In genomic region chr10:68976443-68977025, GRCm38 (mm10) we compare ENCODE assay signal across 11 mouse cellular contexts.
DNase-seq lines count a peak whose midpoint lies in the region; ATAC-seq and TF ChIP-seq lines count a peak whose summit lies in the region.
"Had no signal": no experiment of that assay in that cellular context is flagged by ENCODE, and none has a peak within 500 bp of the region (broad histone marks: within the 10 kb centered on the region; RNA-seq: fewer than 3 reads in every experiment).

No protein-coding gene starts in this region.

- H3K4me3 ChIP-seq in kidney, embryonic 14.5 days (ENCODE audit: low read length), result no peak overlapping the region
- H3K4me3 ChIP-seq: hindbrain, embryonic 10.5 days; liver, embryonic 13.5 days had no signal

- no peak overlapping the region for H3K9ac ChIP-seq in kidney, embryonic 14.5 days (ENCODE audit: low read depth, low read length)
- H3K9ac ChIP-seq: liver, embryonic 13.5 days had no signal

- no peaks in the 10 kb centered on the region for H3K36me3 ChIP-seq in kidney, embryonic 14.5 days (ENCODE audit: control insufficient read depth, insufficient read depth, low read length)
- H3K36me3 ChIP-seq: hindbrain, embryonic 10.5 days; liver, embryonic 13.5 days had no signal

- peak; percentile 91 for ATAC-seq in Patski
- ATAC-seq in kidney, embryonic 14.5 days (ENCODE audit: low FRiP score, low TSS enrichment), result peak; percentile 69; the same call in 1 of the 2 replicates

- H3K27ac ChIP-seq in kidney, embryonic 14.5 days (ENCODE audit: low read depth, low read length), result no peak overlapping the region
- H3K27ac ChIP-seq: hindbrain, embryonic 10.5 days; liver, embryonic 13.5 days had no signal

- POLR2A ChIA-PET in Patski (lab: Charles Lee), result no interaction called here

- H3K27me3 ChIP-seq in Patski, result no peaks in the 10 kb centered on the region
- no peaks in the 10 kb centered on the region for H3K27me3 ChIP-seq in kidney, embryonic 14.5 days (ENCODE audit: control insufficient read depth, insufficient read depth, low read length)
- H3K27me3 ChIP-seq: liver, embryonic 13.5 days had no signal

- H3K4me2 ChIP-seq in kidney, embryonic 14.5 days (replicated peaks; ENCODE audit: low read depth, low read length), result no peak overlapping the region
- H3K4me2 ChIP-seq: liver, embryonic 13.5 days had no signal

- CTCF ChIA-PET in Patski (lab: Charles Lee), result interaction anchor here (0.7 to 3.1 kb wide), 6 partner anchors 8 to 511 kb away, joined by 3 to 15 read pairs (median 4); no protein-coding TSS in a partner anchor

- no peaks in the 10 kb centered on the region for H3K9me3 ChIP-seq in kidney, embryonic 14.5 days (ENCODE audit: control insufficient read depth, low read length)
- H3K9me3 ChIP-seq: hindbrain, embryonic 10.5 days; liver, embryonic 13.5 days had no signal

- 27% methylated on average over 10 of the region's 10 CpGs for WGBS in kidney, embryonic 14.5 days

- in situ Hi-C loops in Patski (cut with MboI; ENCODE audit: low pct_unique_long_range_greater_than_20kb), result no loop called here

- peak; percentile 62 for DNase-seq in heart, adult 11 months
- DNase-seq in heart, postnatal 36 days, result no peak
- DNase-seq in Patski (ENCODE audit: low read depth, low spot score), result peak; percentile 93
- DNase-seq in skeletal muscle tissue, adult 2 months (ENCODE audit: low read depth, low spot score), result peak; percentile 26
- DNase-seq in left cerebral cortex, adult 18-20 months (ENCODE audit: low spot score in 2 of 2), result no peak
- DNase-seq in heart, adult 9 months (ENCODE audit: low spot score in 2 of 2), result no peak
- DNase-seq in spleen, postnatal 4 days (ENCODE audit: low spot score in 2 of 2), result no peak
- DNase-seq: cerebellum, adult 11 months; liver, embryonic 13.5 days had no signal

- TF ChIP-seq CTCF in Patski (IDR thresholded peaks at IDR 0.05), result no peak

- intact Hi-C loops in heart, postnatal 36 days (cut with DNase I), result loop anchor here (5.0 kb wide), 1 partner anchor 509 kb away; no protein-coding TSS in a partner anchor

- H3K4me1 ChIP-seq in kidney, embryonic 14.5 days (ENCODE audit: control insufficient read depth, insufficient read depth, low read length), result no peaks in the 10 kb centered on the region; the same call in 1 of the 2 replicates
- H3K4me1 ChIP-seq: hindbrain, embryonic 10.5 days; liver, embryonic 13.5 days had no signal

Comparison
In these comparisons a context has a peak if more than half of its experiments do, and no peak if none do; other contexts are left out.
1. DNase-seq: peak in heart, adult 11 months (single experiment), Patski (single experiment) and skeletal muscle tissue, adult 2 months (single experiment); none in heart, postnatal 36 days (0 of 2), left cerebral cortex, adult 18-20 months (0 of 2), heart, adult 9 months (0 of 2) and spleen, postnatal 4 days (0 of 2).